Mouse (Mus musculus): ENCODE results near the gene Cep78. TPM values are rescaled to one million over a fixed set of nuclear protein-coding genes. Genes with fewer than 3 reads are reported as not detected.

Gene Cep78
- polyA plus RNA-seq, 1 experiment from 2014 or later: 24.1 TPM

DNA sequence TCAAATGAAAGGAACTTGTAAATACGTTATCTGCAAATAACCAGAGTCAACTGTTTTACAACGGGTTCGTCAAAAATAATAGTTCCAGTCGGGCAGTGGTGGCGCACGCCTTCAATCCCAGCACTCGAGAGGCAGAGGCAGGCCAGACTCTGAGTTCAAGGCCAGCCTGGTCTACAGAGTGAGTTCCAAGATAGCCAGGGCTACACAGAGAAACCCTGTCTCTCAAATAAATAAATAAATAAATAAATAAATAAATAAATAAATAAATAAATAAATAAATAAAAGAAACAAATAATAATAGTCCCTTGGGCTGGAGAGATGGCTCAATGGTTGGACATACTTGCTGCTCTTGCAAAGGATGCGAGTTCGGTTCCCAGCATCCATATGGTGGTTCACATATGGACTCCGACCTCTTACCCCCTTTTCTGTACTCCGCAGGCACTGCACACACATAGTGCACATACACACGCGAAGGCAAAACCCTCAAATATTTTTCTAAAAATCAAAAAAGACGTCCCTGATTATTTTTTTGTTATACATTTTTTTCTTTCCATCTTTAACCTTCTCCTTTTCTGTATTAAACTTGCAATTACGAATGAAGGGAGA lies 947 bp downstream of the Cep78 start:
- no peak for ATAC-seq

DNA sequence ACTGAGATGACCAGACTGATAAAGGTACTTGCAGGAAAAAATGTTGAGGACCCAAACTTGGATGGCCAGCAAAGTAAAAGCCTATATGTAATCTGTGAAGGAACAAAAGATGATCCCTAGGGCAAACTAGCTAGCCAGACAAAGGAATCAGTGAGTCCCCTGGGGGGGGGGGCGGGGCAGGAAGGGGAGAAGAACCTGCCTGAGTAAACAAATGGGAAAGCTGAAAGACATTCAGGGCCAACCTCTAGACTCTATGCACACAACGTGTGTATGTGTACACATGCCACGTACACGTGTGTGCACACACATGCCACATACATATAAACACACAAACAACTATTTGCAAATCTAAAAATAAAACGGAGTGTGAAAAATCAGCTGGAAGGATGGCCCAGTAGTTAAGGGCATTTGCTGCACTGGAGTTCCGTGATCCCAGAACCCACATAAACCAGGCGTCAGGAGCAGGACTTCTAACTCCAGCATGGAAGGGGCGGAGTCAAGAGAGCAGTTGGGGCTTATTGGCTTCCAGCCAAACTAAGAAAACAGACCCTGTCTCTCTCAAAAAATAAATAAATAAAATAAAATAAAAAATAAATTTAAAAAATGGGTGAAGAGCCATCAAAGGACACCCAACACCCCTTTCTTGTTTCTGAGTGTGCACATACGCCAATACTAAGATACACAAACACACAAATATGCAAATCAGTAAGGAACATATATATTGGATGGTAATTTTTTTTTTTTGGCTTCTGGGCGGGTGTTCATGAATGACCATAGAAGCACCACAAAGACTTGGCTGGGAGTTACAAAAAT lies 1.7 kb downstream of the Cep78 start:
- Histone ChIP-seq H3K36me3 (ENCODE audit: control insufficient read depth, insufficient read depth, low read length) (no peaks in the 10 kb centered on the region), H3K4me1 (ENCODE audit: control insufficient read depth, insufficient read depth, low read depth, low read length) (peaks cover 20% of the 10 kb centered on the region), H3K27ac (ENCODE audit: low read depth, low read length) (no peak overlapping the region), H3K27me3 (replicated peaks; ENCODE audit: control insufficient read depth, insufficient read depth, low read length) (no peaks in the 10 kb centered on the region), H3K4me3 (ENCODE audit: low read length) (peak overlapping the region; percentile 68; the same call in 1 of the 2 replicates), H3K9ac (ENCODE audit: low read depth, low read length) (no peak overlapping the region), H3K4me2 (ENCODE audit: low read length) (peak overlapping the region; percentile 86), H3K9me3 (ENCODE audit: control insufficient read depth, low read length) (no peaks in the 10 kb centered on the region)
- no peak for ATAC-seq
- 35% methylated on average over 9 of the region's 10 CpGs for WGBS

More for the DNA sequence above, 947 bp downstream of the Cep78 start:
- WGBS: 44% methylated on average over 15 of the region's 15 CpGs
- H3K4me1 ChIP-seq (ENCODE audit: control insufficient read depth, insufficient read depth, low read depth, low read length): peaks cover 20% of the 10 kb centered on the region
- H3K9me3 ChIP-seq (ENCODE audit: control insufficient read depth, low read length): no peaks in the 10 kb centered on the region
- no peaks in the 10 kb centered on the region for H3K36me3 ChIP-seq (ENCODE audit: control insufficient read depth, insufficient read depth, low read length)
- no peaks in the 10 kb centered on the region for H3K27me3 ChIP-seq (replicated peaks; ENCODE audit: control insufficient read depth, insufficient read depth, low read length)
- peak overlapping the region; percentile 68 for H3K4me3 ChIP-seq (ENCODE audit: low read length)
- H3K27ac ChIP-seq (ENCODE audit: low read depth, low read length): peak overlapping the region; percentile 93
- peak overlapping the region; percentile 96 for H3K9ac ChIP-seq (ENCODE audit: low read depth, low read length)
- H3K4me2 ChIP-seq (ENCODE audit: low read length): peak overlapping the region; percentile 86

DNA sequence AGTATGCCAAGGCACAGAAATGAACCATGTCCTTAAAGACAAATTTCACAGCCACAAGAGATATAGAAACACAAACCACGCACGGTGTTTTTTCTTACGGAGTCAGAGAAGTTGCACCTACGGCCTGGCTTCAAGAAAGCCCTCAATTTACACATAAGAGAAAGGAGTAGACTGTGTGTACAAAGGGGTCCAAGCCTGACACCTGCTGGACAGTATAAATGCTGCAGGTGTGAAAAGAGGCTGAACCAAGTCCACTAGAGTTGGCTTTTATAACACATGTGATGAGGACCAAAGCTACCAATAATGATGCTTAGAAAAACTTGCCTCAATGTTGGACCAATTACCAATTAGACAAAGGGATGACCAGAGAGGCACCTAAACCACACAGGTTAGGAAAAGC lies 2.9 kb downstream of the Cep78 start:
- no peak overlapping the region for H3K27ac ChIP-seq (ENCODE audit: low read depth, low read length)
- 0 out of 2 replicates have a peak, but pooled peaks cover 4% of the 10 kb centered on the region for H3K36me3 ChIP-seq (ENCODE audit: control insufficient read depth, insufficient read depth, low read length)
- no peak overlapping the region for H3K4me3 ChIP-seq (ENCODE audit: low read length)
- H3K27me3 ChIP-seq (replicated peaks; ENCODE audit: control insufficient read depth, insufficient read depth, low read length): no peaks in the 10 kb centered on the region
- H3K4me1 ChIP-seq (ENCODE audit: control insufficient read depth, insufficient read depth, low read depth, low read length): peaks cover 20% of the 10 kb centered on the region
- ATAC-seq: peak; percentile 41
- no peak overlapping the region for H3K9ac ChIP-seq (ENCODE audit: low read depth, low read length)
- no peak overlapping the region for H3K4me2 ChIP-seq (ENCODE audit: low read length)
- no peaks in the 10 kb centered on the region for H3K9me3 ChIP-seq (ENCODE audit: control insufficient read depth, low read length)
- WGBS: 48% methylated on average over 4 of the region's 4 CpGs

DNA sequence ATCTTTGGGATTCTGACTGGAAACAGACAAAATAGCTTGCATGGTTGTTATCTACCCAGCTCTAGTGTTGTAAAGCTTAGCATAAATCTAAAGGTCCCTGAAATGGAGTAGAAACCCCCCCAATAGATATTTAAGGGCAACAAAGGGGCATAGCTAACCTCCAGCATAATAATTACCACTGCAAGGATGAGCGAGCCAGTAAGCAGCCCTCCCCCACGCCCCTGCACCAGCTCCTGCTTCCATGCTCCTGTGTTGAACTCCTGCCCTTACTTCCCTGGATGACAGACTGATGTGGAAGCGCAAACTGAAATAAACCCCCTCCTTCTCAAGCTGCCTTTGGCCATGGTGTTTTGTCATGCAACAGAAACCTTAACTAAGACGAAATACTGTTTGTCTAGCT lies 11.4 kb downstream of the Cep78 start:
- no peak for ATAC-seq
- H3K4me3 ChIP-seq (ENCODE audit: low read length): no peak overlapping the region
- H3K36me3 ChIP-seq (ENCODE audit: control insufficient read depth, insufficient read depth, low read length): peaks cover 26% of the 10 kb centered on the region; the same call in 1 of the 2 replicates
- H3K27me3 ChIP-seq (replicated peaks; ENCODE audit: control insufficient read depth, insufficient read depth, low read length): no peaks in the 10 kb centered on the region
- 72% methylated on average over 4 of the region's 4 CpGs for WGBS
- H3K27ac ChIP-seq (ENCODE audit: low read depth, low read length): no peak overlapping the region
- H3K9ac ChIP-seq (ENCODE audit: low read depth, low read length): no peak overlapping the region
- H3K4me2 ChIP-seq (ENCODE audit: low read length): no peak overlapping the region
- no peaks in the 10 kb centered on the region for H3K4me1 ChIP-seq (ENCODE audit: control insufficient read depth, insufficient read depth, low read depth, low read length)
- H3K9me3 ChIP-seq (ENCODE audit: control insufficient read depth, low read length): no peaks in the 10 kb centered on the region

DNA sequence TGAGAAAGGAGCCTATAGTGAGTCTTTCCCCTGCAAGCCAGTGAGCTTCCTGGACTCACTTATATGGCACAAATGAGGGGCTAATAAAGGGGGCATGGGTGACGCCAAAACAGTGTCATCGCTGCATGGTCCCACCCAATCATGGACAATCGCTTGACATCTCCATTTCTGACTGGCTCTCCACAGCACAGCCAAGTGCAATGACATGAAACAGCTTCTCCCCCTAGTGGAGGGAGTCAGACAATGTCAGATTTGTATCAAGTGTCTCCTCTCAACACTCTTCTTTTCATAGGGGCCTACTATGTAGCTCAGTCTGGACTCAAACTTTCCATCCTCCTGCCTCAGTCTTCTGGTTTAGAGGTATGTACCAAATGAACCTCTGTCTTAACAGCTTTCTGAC lies 19.7 kb downstream of the Cep78 start:
- Histone ChIP-seq H3K36me3 (ENCODE audit: control insufficient read depth, insufficient read depth, low read length) (peaks cover 20% of the 10 kb centered on the region), H3K4me3 (ENCODE audit: low read length) (no peak overlapping the region), H3K27me3 (replicated peaks; ENCODE audit: control insufficient read depth, insufficient read depth, low read length) (no peaks in the 10 kb centered on the region), H3K9me3 (ENCODE audit: control insufficient read depth, low read length) (no peaks in the 10 kb centered on the region), H3K27ac (ENCODE audit: low read depth, low read length) (no peak overlapping the region), H3K4me1 (ENCODE audit: control insufficient read depth, insufficient read depth, low read depth, low read length) (no peaks in the 10 kb centered on the region), H3K4me2 (ENCODE audit: low read length) (no peak overlapping the region), H3K9ac (ENCODE audit: low read depth, low read length) (no peak overlapping the region)
- ATAC-seq: peak; percentile 81
- 49% methylated on average over 3 of the region's 3 CpGs for WGBS

DNA sequence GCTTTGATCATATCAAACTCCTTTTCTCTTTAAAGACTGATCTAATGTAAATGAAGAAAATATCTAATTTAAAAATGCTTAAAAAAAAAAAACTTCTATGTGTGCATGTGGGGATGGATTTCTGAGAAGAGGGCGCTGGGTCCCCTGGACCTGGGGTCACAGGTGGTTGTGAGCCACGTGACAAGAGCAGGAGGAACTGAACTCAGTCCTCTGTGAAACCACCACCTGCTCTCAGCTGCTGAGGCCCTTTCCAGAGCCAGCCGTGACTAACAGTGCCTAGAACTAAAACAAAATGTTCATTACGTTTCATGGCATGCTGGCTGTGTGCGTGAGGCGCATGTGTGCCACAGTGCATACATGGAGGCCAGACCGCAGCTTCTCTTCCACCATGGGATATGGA lies 20.3 kb downstream of the Cep78 start:
- H3K4me3 ChIP-seq (ENCODE audit: low read length): no peak overlapping the region
- peaks cover 19% of the 10 kb centered on the region for H3K36me3 ChIP-seq (ENCODE audit: control insufficient read depth, insufficient read depth, low read length)
- ATAC-seq: no peak
- H3K9ac ChIP-seq (ENCODE audit: low read depth, low read length): no peak overlapping the region
- WGBS: 89% methylated on average over 7 of the region's 7 CpGs
- no peaks in the 10 kb centered on the region for H3K27me3 ChIP-seq (replicated peaks; ENCODE audit: control insufficient read depth, insufficient read depth, low read length)
- H3K4me1 ChIP-seq (ENCODE audit: control insufficient read depth, insufficient read depth, low read depth, low read length): no peaks in the 10 kb centered on the region
- no peak overlapping the region for H3K4me2 ChIP-seq (ENCODE audit: low read length)
- H3K9me3 ChIP-seq (ENCODE audit: control insufficient read depth, low read length): no peaks in the 10 kb centered on the region
- H3K27ac ChIP-seq (ENCODE audit: low read depth, low read length): no peak overlapping the region

DNA sequence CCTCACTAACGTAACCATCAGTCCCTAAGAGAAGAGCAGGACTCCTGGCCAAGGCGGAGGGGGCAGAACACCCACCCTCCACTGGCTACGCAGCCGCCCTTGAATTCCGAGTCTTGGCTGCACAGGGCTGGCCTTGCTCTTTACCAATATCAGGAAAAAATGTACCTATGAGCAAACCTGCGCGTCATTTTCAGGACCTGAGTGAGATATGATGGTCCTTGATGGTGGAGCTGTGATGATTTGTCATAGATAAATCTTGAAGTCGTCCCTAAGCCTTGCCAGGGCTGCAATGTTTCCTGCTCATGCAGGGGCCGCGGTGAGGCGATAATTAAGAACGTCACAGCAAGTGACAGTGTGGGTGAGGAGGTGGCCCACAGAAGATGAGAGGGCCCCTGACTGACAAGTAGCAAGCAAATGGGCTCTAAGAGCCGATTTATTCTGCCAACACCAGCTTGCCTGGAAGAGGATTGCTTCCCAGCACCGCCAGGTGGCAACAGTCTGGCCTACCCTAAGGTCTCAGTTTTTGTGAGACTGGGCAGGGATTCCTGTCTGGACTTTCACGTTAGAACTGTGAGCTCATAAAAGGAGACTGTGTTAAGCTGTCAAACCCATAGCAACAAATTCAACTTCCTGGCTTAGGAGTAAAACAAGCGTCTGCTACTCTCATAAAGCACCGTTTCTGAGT lies 21.6 kb downstream of the Cep78 start:
- no peak for ATAC-seq
- no peak overlapping the region for H3K4me3 ChIP-seq (ENCODE audit: low read length)
- H3K27ac ChIP-seq (ENCODE audit: low read depth, low read length): no peak overlapping the region
- no peaks in the 10 kb centered on the region for H3K9me3 ChIP-seq (ENCODE audit: control insufficient read depth, low read length)
- H3K9ac ChIP-seq (ENCODE audit: low read depth, low read length): no peak overlapping the region
- no peaks in the 10 kb centered on the region for H3K27me3 ChIP-seq (replicated peaks; ENCODE audit: control insufficient read depth, insufficient read depth, low read length)
- peaks cover 15% of the 10 kb centered on the region for H3K36me3 ChIP-seq (ENCODE audit: control insufficient read depth, insufficient read depth, low read length)
- no peak overlapping the region for H3K4me2 ChIP-seq (ENCODE audit: low read length)
- no peaks in the 10 kb centered on the region for H3K4me1 ChIP-seq (ENCODE audit: control insufficient read depth, insufficient read depth, low read depth, low read length)
- WGBS: 90% methylated on average over 17 of the region's 17 CpGs

DNA sequence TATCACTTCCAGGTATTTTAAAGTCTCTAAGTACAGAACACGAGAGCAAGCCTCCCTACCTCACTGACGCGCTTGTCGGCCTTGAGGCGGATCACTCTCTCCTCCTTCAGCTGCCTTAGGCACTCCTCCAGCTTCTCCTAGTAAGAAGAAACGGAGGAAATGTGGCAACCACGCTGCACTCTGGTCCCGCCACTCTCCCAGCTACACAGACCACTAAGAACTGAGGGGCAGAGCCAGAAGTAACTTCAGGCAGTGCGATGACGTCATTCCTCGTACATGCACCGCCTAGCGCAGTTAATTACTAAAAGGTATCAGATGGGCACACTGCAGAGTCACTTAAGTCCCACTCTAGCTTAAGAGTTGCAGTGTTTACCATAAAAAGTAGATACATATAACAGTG lies 22.5 kb downstream of the Cep78 start:
- H3K4me2 ChIP-seq (ENCODE audit: low read length): no peak overlapping the region
- no peak overlapping the region for H3K27ac ChIP-seq (ENCODE audit: low read depth, low read length)
- no peaks in the 10 kb centered on the region for H3K4me1 ChIP-seq (ENCODE audit: control insufficient read depth, insufficient read depth, low read depth, low read length)
- no peak overlapping the region for H3K9ac ChIP-seq (ENCODE audit: low read depth, low read length)
- H3K4me3 ChIP-seq (ENCODE audit: low read length): no peak overlapping the region
- H3K9me3 ChIP-seq (ENCODE audit: control insufficient read depth, low read length): no peaks in the 10 kb centered on the region
- no peaks in the 10 kb centered on the region for H3K27me3 ChIP-seq (replicated peaks; ENCODE audit: control insufficient read depth, insufficient read depth, low read length)
- peaks cover 15% of the 10 kb centered on the region for H3K36me3 ChIP-seq (ENCODE audit: control insufficient read depth, insufficient read depth, low read length)
- no peak for ATAC-seq
- 88% methylated on average over 13 of the region's 13 CpGs for WGBS

DNA sequence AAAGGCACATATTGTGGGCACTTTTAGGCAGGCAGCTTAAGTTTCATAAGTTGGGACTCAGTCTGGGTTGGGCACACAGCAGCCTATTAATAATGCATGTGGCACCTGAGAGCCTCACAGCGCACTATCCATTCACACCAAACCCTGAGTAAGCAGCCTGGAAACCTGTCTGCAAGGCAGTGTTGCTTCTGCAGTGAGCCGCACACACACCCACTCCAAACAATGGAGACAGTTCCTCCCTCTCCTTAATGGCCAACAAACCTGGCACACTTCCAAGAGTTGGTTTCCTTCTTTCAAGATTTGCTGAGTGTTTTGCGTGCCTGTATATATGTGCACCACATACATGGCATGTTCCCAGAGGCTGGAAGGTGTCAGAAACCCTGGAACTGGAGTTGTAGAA lies 34.6 kb downstream of the Cep78 start:
- Histone ChIP-seq H3K27ac (ENCODE audit: low read depth, low read length) (no peak overlapping the region), H3K9ac (ENCODE audit: low read depth, low read length) (no peak overlapping the region), H3K4me3 (ENCODE audit: low read length) (no peak overlapping the region), H3K4me1 (ENCODE audit: control insufficient read depth, insufficient read depth, low read depth, low read length) (no peaks in the 10 kb centered on the region), H3K36me3 (ENCODE audit: control insufficient read depth, insufficient read depth, low read length) (0 out of 2 replicates have a peak, but pooled peaks cover 4% of the 10 kb centered on the region), H3K9me3 (ENCODE audit: control insufficient read depth, low read length) (peaks cover 4% of the 10 kb centered on the region; the same call in 1 of the 2 replicates), H3K27me3 (replicated peaks; ENCODE audit: control insufficient read depth, insufficient read depth, low read length) (no peaks in the 10 kb centered on the region), H3K4me2 (ENCODE audit: low read length) (no peak overlapping the region)
- WGBS: 55% methylated on average over 3 of the region's 3 CpGs
- no peak; the same call in 1 of the 2 replicates for ATAC-seq

Measured in hindbrain, embryonic 16.5 days (tissue).